Mouse (Mus musculus): ENCODE measurements around the gene Pxk. TPM values are rescaled to one million over a fixed set of nuclear protein-coding genes. Genes with fewer than 3 reads are reported as not detected.

Gene Pxk
- polyA plus RNA-seq, 1 experiment from 2014 or later: 36.4 TPM

DNA sequence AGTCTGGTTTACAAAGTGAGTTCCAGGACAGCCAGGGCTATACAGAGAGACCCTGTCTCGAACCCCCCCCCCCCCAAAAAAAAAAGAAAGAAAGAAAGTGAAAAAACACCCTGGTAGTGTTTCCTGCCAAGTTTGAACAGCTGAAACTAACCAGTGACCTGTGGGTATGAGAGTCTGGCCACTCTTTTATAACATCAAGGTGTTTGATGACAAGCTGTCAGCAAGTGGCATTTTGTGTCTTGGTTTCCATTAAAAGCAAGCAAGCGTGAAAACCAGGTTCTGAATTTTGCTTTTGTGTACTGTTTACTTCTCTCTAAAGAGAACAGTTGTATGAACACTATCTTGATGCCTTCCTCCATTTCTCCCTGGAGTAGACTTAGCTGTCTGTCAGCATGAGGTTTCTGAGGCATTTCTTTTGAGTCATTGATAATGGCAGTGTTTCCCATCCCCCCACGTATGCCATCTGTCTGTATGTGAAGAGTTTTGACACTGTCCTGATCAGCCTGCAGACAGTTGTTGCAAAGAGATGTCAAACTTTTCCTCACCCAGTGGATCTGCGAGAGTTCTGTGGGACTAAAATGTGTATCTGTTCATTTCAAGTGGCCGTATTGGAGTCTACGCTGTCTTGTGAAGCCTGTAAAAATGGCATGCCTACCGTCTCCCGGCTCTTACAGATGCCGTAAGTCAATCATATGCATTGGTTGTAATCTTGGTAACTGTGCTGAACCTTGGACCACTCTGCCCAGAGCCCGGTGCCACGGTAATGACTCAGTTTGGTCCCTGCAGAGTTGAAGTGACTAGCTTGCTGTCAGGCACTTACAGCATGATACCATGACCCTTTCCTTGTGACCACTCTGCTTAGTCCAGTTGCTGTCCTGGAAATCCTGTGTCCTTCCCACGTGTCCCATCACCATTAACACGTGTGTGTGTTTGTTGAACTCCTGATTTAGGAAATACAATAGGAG, 47.9 kb downstream of the Pxk start:
- no peaks in the 10 kb centered on the region for H3K36me3 ChIP-seq (ENCODE audit: control insufficient read depth, insufficient read depth, low read length)
- no peak overlapping the region for H3K27ac ChIP-seq (ENCODE audit: low read depth, low read length)
- no peaks in the 10 kb centered on the region for H3K4me1 ChIP-seq (replicated peaks; ENCODE audit: control insufficient read depth, insufficient read depth, low read length)
- no peak overlapping the region for H3K9ac ChIP-seq (ENCODE audit: low read depth, low read length)
- H3K4me2 ChIP-seq (replicated peaks; ENCODE audit: low read depth, low read length): no peak overlapping the region
- 90% methylated on average over 13 of the region's 13 CpGs for WGBS
- H3K27me3 ChIP-seq (ENCODE audit: control insufficient read depth, insufficient read depth, low read length): no peaks in the 10 kb centered on the region
- no peak overlapping the region for H3K4me3 ChIP-seq (ENCODE audit: low read depth, low read length)
- no peaks in the 10 kb centered on the region for H3K9me3 ChIP-seq (ENCODE audit: control insufficient read depth, low read length)
- no peak for DNase-seq (ENCODE audit: low spot score)
- no peak for ATAC-seq (ENCODE audit: low FRiP score)

DNA sequence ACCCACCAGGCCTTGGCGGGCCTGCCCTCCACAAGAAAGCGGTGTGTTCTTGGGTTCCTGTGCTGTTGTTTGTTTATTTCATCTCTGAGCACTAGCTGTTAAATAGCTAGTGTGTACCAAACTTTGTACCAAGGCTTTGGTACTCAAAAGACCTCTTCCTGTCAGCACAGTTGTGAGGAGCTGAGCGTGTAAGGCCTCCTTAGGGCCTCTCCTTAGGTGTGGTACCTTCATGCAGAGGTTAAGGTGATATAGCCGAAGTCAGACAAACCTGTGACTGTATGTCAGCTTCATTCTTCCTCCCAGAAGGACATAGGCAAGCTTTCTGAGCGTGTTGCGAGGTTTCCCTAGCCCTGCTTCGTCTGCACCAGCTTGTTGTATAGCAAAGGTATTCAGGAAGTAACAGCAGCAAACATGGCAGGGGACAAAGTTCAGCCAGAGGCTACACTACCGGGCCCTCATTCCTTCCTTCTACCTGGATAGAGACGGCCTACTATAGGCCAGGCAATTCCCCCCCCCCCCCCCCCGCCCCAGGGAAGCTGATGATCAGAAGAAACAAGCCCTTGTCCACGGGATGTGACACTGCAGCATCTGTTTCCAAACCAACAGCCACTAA, 48.7 kb downstream of the Pxk start:
- no peaks in the 10 kb centered on the region for H3K36me3 ChIP-seq (ENCODE audit: control insufficient read depth, insufficient read depth, low read length)
- WGBS: 93% methylated on average over 10 of the region's 11 CpGs
- no peak overlapping the region for H3K9ac ChIP-seq (ENCODE audit: low read depth, low read length)
- H3K27ac ChIP-seq (ENCODE audit: low read depth, low read length): no peak overlapping the region
- no peaks in the 10 kb centered on the region for H3K4me1 ChIP-seq (replicated peaks; ENCODE audit: control insufficient read depth, insufficient read depth, low read length)
- no peaks in the 10 kb centered on the region for H3K27me3 ChIP-seq (ENCODE audit: control insufficient read depth, insufficient read depth, low read length)
- no peaks in the 10 kb centered on the region for H3K9me3 ChIP-seq (ENCODE audit: control insufficient read depth, low read length)
- H3K4me3 ChIP-seq (ENCODE audit: low read depth, low read length): no peak overlapping the region
- H3K4me2 ChIP-seq (replicated peaks; ENCODE audit: low read depth, low read length): no peak overlapping the region
- DNase-seq (ENCODE audit: low spot score) (no peak), ATAC-seq (ENCODE audit: low FRiP score) (no peak)

DNA sequence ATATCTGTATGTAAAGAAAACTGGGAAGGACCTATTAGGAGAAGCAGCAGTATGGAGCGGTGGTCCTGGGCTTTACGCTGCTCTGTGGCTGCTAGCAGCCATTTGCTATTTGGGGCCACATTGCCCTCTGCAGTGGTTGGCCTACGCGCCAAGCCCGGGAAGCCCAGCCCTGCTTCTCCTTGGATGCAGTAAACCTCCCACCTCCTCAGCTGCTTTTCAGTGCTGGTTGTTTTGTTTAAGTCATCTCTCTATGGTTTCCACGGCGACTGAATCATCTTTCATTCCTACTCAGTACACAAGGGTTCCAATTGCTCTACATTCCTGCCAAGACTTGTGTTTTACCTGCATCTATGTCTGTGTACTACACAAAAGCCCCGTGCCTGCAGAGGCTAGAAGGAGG, 50.8 kb downstream of the Pxk start:
- WGBS: 78% methylated on average over 8 of the region's 8 CpGs
- no peak overlapping the region for H3K4me2 ChIP-seq (replicated peaks; ENCODE audit: low read depth, low read length)
- H3K36me3 ChIP-seq (ENCODE audit: control insufficient read depth, insufficient read depth, low read length): no peaks in the 10 kb centered on the region
- no peak overlapping the region for H3K4me3 ChIP-seq (ENCODE audit: low read depth, low read length)
- H3K9ac ChIP-seq (ENCODE audit: low read depth, low read length): no peak overlapping the region
- no peaks in the 10 kb centered on the region for H3K27me3 ChIP-seq (ENCODE audit: control insufficient read depth, insufficient read depth, low read length)
- no peaks in the 10 kb centered on the region for H3K4me1 ChIP-seq (replicated peaks; ENCODE audit: control insufficient read depth, insufficient read depth, low read length)
- H3K27ac ChIP-seq (ENCODE audit: low read depth, low read length): no peak overlapping the region
- no peak for ATAC-seq (ENCODE audit: low FRiP score)
- DNase-seq (ENCODE audit: low spot score): no peak
- H3K9me3 ChIP-seq (ENCODE audit: control insufficient read depth, low read length): no peaks in the 10 kb centered on the region

DNA sequence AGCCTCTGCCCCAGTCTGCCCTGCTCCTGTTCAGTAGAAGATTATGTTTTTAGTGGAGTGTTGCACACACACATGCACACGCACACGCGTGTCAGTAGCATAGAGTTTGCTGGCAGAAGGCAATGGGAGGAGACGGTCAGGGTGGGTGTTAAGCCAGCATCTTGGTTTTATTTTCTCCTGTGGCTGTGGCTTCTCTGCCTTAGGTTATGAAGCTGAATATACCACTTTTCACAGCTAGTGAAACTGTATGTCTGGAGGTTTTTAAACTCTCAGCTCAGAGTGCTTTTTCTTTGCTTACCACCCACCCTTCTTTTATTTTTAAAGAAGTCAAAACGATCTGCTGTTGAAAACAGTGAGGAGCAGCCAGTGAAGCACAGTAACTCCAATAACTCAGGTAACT, 53.7 kb downstream of the Pxk start:
- WGBS: 92% methylated on average over 5 of the region's 5 CpGs
- Histone ChIP-seq H3K27me3 (ENCODE audit: control insufficient read depth, insufficient read depth, low read length) (no peaks in the 10 kb centered on the region), H3K4me1 (replicated peaks; ENCODE audit: control insufficient read depth, insufficient read depth, low read length) (no peaks in the 10 kb centered on the region), H3K9ac (ENCODE audit: low read depth, low read length) (no peak overlapping the region), H3K4me2 (replicated peaks; ENCODE audit: low read depth, low read length) (no peak overlapping the region), H3K36me3 (ENCODE audit: control insufficient read depth, insufficient read depth, low read length) (no peaks in the 10 kb centered on the region), H3K9me3 (ENCODE audit: control insufficient read depth, low read length) (no peaks in the 10 kb centered on the region), H3K4me3 (ENCODE audit: low read depth, low read length) (no peak overlapping the region), H3K27ac (ENCODE audit: low read depth, low read length) (no peak overlapping the region)
- ATAC-seq (ENCODE audit: low FRiP score) (no peak), DNase-seq (ENCODE audit: low spot score) (no peak)

DNA sequence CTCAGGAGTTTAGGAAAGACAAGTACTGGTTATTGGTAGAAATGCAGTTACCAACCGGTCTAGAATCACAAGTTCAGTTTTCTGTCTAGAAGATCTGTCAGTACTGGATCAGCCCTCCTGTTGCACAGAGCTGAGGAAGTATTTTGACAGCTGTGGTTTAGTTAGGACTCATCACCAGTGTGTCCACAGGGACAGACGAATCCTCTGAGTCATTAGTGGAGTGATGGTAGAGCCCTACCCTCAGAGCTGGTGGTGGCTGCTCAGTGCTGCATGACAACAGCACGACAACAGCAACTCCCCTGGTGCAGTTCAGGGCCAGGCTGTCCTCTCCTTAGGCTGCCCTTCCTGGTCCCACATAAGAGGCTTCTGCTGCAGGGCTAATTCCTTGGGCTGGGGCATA, 56.1 kb downstream of the Pxk start:
- Histone ChIP-seq H3K4me2 (replicated peaks; ENCODE audit: low read depth, low read length) (no peak overlapping the region), H3K9me3 (ENCODE audit: control insufficient read depth, low read length) (no peaks in the 10 kb centered on the region), H3K27me3 (ENCODE audit: control insufficient read depth, insufficient read depth, low read length) (no peaks in the 10 kb centered on the region), H3K4me1 (replicated peaks; ENCODE audit: control insufficient read depth, insufficient read depth, low read length) (no peaks in the 10 kb centered on the region), H3K4me3 (ENCODE audit: low read depth, low read length) (no peak overlapping the region), H3K9ac (ENCODE audit: low read depth, low read length) (no peak overlapping the region), H3K36me3 (ENCODE audit: control insufficient read depth, insufficient read depth, low read length) (no peaks in the 10 kb centered on the region), H3K27ac (ENCODE audit: low read depth, low read length) (no peak overlapping the region)
- WGBS: 70% methylated on average over 3 of the region's 3 CpGs
- ATAC-seq (ENCODE audit: low FRiP score): no peak
- no peak for DNase-seq (ENCODE audit: low spot score)

DNA sequence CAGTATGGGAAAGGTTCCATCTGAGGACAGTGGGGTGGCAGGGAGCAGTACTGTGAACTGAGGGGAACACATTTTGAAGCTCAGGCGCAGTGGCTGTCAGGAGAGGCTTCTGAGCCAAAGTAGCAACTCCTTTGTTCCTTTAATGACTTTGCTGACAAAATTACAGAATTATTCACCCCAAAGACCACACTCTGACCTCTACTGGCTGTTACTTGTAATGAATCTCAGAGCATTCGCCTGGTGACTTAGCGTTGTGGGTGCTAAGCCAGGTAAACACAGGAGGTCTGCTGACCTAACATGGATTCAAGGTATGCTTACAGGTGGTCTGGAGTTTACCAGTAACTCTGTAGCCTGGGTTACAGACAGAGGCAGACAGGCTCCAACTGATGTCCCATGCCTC, 58.9 kb downstream of the Pxk start:
- H3K36me3 ChIP-seq (ENCODE audit: control insufficient read depth, insufficient read depth, low read length): no peaks in the 10 kb centered on the region
- no peak overlapping the region for H3K4me2 ChIP-seq (replicated peaks; ENCODE audit: low read depth, low read length)
- DNase-seq (ENCODE audit: low spot score): no peak
- H3K27me3 ChIP-seq (ENCODE audit: control insufficient read depth, insufficient read depth, low read length): no peaks in the 10 kb centered on the region
- no peaks in the 10 kb centered on the region for H3K9me3 ChIP-seq (ENCODE audit: control insufficient read depth, low read length)
- no peak overlapping the region for H3K27ac ChIP-seq (ENCODE audit: low read depth, low read length)
- H3K4me3 ChIP-seq (ENCODE audit: low read depth, low read length): no peak overlapping the region
- H3K9ac ChIP-seq (ENCODE audit: low read depth, low read length): no peak overlapping the region
- H3K4me1 ChIP-seq (replicated peaks; ENCODE audit: control insufficient read depth, insufficient read depth, low read length): no peaks in the 10 kb centered on the region
- ATAC-seq (ENCODE audit: low FRiP score): no peak
- WGBS: 43% methylated on average over 3 of the region's 3 CpGs

DNA sequence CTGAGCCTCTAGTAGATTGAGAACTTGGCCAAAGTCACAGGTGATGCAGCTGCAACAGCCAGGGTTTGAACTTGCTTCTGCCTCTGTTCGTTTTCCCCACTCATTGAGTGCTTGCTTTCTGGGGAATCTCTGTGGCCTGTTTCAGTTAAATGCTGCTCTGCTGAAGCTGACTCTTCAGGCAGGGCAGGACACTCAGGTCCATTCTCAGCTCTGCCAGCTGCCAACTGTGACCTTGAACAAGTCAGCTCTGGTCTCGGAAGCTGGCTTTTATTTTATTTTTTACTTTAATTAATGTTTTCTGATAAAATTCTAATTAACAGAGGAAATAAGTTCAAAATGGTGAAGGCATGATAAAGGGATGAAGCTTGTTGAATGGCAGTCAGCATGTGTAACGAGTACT, 60.7 kb downstream of the Pxk start:
- WGBS: 87% methylated on average over 3 of the region's 3 CpGs
- DNase-seq (ENCODE audit: low spot score): no peak
- no peaks in the 10 kb centered on the region for H3K4me1 ChIP-seq (replicated peaks; ENCODE audit: control insufficient read depth, insufficient read depth, low read length)
- no peak overlapping the region for H3K4me3 ChIP-seq (ENCODE audit: low read depth, low read length)
- no peaks in the 10 kb centered on the region for H3K27me3 ChIP-seq (ENCODE audit: control insufficient read depth, insufficient read depth, low read length)
- no peak overlapping the region for H3K9ac ChIP-seq (ENCODE audit: low read depth, low read length)
- H3K4me2 ChIP-seq (replicated peaks; ENCODE audit: low read depth, low read length): no peak overlapping the region
- no peak overlapping the region for H3K27ac ChIP-seq (ENCODE audit: low read depth, low read length)
- ATAC-seq (ENCODE audit: low FRiP score): no peak
- H3K9me3 ChIP-seq (ENCODE audit: control insufficient read depth, low read length): no peaks in the 10 kb centered on the region
- no peaks in the 10 kb centered on the region for H3K36me3 ChIP-seq (ENCODE audit: control insufficient read depth, insufficient read depth, low read length)

DNA sequence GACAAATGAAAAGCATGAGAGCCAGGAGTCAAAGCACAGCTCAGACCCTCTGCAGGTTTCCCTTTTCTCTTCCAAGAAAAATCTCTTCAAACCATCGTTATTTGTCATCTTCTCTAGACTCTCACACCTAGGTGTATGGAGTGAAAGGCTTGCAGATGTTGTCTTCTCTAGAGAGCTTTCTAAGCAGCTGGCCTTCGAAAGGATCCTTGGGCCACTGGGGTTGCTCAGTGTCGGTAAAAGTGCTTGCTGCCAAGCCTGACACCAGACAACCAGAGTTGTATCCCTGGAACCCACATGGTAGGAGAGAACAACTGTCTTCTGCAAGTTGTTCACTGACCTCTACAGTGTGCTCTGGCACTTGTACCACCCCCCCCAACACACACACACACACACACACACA, 61.1 kb downstream of the Pxk start:
- Histone ChIP-seq H3K27me3 (ENCODE audit: control insufficient read depth, insufficient read depth, low read length) (no peaks in the 10 kb centered on the region), H3K4me1 (replicated peaks; ENCODE audit: control insufficient read depth, insufficient read depth, low read length) (no peaks in the 10 kb centered on the region), H3K4me2 (replicated peaks; ENCODE audit: low read depth, low read length) (no peak overlapping the region), H3K4me3 (ENCODE audit: low read depth, low read length) (no peak overlapping the region), H3K36me3 (ENCODE audit: control insufficient read depth, insufficient read depth, low read length) (no peaks in the 10 kb centered on the region), H3K27ac (ENCODE audit: low read depth, low read length) (no peak overlapping the region), H3K9ac (ENCODE audit: low read depth, low read length) (no peak overlapping the region), H3K9me3 (ENCODE audit: control insufficient read depth, low read length) (no peaks in the 10 kb centered on the region)
- DNase-seq (ENCODE audit: low spot score) (no peak), ATAC-seq (ENCODE audit: low FRiP score) (no peak)
- 86% methylated on average over 3 of the region's 3 CpGs for WGBS

DNA sequence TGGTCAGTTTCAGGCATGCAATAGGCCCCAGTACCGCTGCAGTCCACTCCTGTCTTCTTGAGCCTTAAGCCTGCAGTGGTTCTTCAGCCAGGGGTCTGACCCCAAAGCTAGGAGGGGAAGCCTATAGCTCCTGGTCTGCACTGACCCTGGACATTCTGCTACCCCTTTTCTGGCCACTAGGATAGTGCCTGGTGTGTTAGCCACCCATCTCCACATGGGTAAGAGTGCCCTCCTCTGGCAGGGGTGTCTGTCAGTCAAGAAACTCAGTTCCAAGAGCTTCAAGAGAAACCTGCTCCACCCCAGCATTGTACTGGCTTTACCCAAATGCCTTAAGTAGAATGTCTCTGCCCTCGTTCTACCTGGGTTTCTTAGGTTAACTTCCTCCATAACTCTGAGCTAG, 63.8 kb downstream of the Pxk start:
- DNase-seq (ENCODE audit: low spot score) (no peak), ATAC-seq (ENCODE audit: low FRiP score) (no peak)
- Histone ChIP-seq H3K9ac (ENCODE audit: low read depth, low read length) (no peak overlapping the region), H3K36me3 (ENCODE audit: control insufficient read depth, insufficient read depth, low read length) (no peaks in the 10 kb centered on the region), H3K4me3 (ENCODE audit: low read depth, low read length) (no peak overlapping the region), H3K27ac (ENCODE audit: low read depth, low read length) (no peak overlapping the region), H3K27me3 (ENCODE audit: control insufficient read depth, insufficient read depth, low read length) (no peaks in the 10 kb centered on the region), H3K4me1 (replicated peaks; ENCODE audit: control insufficient read depth, insufficient read depth, low read length) (no peaks in the 10 kb centered on the region), H3K4me2 (replicated peaks; ENCODE audit: low read depth, low read length) (no peak overlapping the region), H3K9me3 (ENCODE audit: control insufficient read depth, low read length) (no peaks in the 10 kb centered on the region)
- 89% methylated on average over 2 of the region's 2 CpGs for WGBS

All from hindbrain, embryonic 11.5 days (tissue).